Mouse (Mus musculus) stomach, embryonic 15.5 days (tissue): ENCODE measurements around the gene Gm28308. TPM values are rescaled to one million over a fixed set of nuclear protein-coding genes. Genes with fewer than 3 reads are reported as not detected.

ENCODE experiments used
- ATAC-seq: fragments of 200-750 bp; cut with Nextera tagmentation; 2 replicates; pipeline ENCODE4 v1.8.0; 2017; ENCODE audit warnings: low read depth, moderate number of reproducible peaks, moderate TSS enrichment; ENCODE audit not compliant: insufficient read depth, low FRiP score
- H3K27ac ChIP-seq: fragments of 300-500 bp; sonication (generic); 2 replicates; pipeline ENCODE4 v1.5.1; 2015; ENCODE audit warnings: mild to moderate bottlenecking, inconsistent platforms
- H3K27me3 ChIP-seq: fragments of 300-500 bp; sonication (generic); replicated peaks from 2 replicates; pipeline ENCODE4 v1.6.1; 2015; ENCODE audit warnings: inconsistent platforms
- H3K36me3 ChIP-seq: fragments of 300-500 bp; sonication (generic); 2 replicates; pipeline ENCODE4 v1.6.1; 2015; ENCODE audit warnings: inconsistent platforms
- H3K4me1 ChIP-seq: fragments of 300-500 bp; sonication (generic); 2 replicates; pipeline ENCODE4 v1.6.1; 2015; ENCODE audit warnings: inconsistent platforms
- H3K4me2 ChIP-seq: fragments of 300-500 bp; sonication (generic); 2 replicates; pipeline ENCODE4 v1.6.1; 2015; ENCODE audit warnings: mild to moderate bottlenecking, inconsistent platforms
- H3K4me3 ChIP-seq: fragments of 300-500 bp; sonication (generic); replicated peaks from 2 replicates; pipeline ENCODE4 v1.5.1; 2015; ENCODE audit warnings: inconsistent platforms
- H3K9ac ChIP-seq: fragments of 300-500 bp; sonication (generic); 2 replicates; pipeline ENCODE4 v1.6.1; 2015; ENCODE audit warnings: inconsistent platforms
- H3K9me3 ChIP-seq: fragments of 300-500 bp; sonication (generic); 2 replicates; pipeline ENCODE4 v1.6.1; 2016; ENCODE audit warnings: inconsistent platforms
- WGBS: fragments of 180-500 bp; shearing (Covaris S2); methylation state at CpG from one replicate; pipeline ENCODE4 v1.1.7; 2015; 5-methylcytosine and 5-hydroxymethylcytosine counted together
- polyA plus RNA-seq: library from polyadenylated mRNA; unstranded; fragments of >200 nt; fragmentation: Nextera tagmentation; extraction: Ambion mirVana; gene quantifications from 2 replicates; pipeline ENCODE4 v1.2.1, GENCODE M21; 2015

Gm28308 gene
- polyA plus RNA-seq: not detected in 2 replicates

DNA sequence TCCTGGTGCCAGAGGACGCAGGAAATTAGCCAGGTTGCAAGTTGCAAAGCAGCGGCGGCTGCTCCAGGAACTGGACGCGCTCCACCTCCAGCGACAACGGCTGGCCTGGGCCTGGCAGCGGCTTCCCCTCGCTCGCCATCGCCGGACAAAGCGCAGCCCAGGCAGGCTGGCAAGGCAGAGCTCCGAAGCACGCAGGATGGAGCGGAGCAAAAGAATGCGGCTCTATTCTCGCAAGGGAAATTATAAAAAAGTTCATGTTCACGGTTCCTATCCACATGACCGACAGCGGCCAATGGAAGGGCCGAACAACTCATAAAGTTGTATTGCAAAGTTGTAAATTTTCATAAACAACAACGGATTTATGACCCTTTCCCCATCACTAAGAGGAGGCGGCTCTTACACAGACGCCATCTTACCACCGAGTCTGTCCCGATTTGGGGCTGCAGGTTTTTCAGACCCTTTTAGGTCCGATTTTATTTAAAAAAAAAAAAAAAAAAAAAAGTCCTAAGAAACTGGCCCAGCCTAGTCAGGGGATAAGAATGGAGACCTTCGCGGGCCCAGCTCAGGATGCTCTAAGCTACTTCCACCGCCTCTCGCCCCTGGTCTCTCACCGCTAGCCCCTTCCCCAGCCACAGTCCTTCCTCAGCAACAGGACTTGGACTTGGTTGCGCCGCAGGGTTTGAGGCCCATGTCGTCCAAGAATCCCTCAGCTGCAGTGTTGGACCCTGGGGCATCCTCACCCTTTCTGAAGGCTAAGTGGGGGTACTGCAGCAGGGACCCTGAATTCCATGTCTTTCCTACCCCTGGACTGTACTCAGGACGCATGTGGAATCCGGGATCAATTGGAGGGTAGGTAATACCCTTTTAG, at the start of gene Gm28308, which contains the start of gene Hoxa3:
TSS of gene Gm28308 (minus strand) at position 221 of the 868 bp plus-strand sequence.
TSS of gene Hoxa3 (minus strand) at position 218 of the 868 bp plus-strand sequence.
- Histone ChIP-seq H3K27ac (peak within 1 kb of the TSS; percentile 70), H3K9ac (peak within 1 kb of the TSS; percentile 35), H3K4me2 (peak within 1 kb of the TSS; percentile 50), H3K9me3 (no peaks in the 10 kb centered on the region), H3K27me3 (peaks cover 88% of the 10 kb centered on the region), H3K36me3 (no peaks in the 10 kb centered on the region), H3K4me3 (peak within 1 kb of the TSS; percentile 43), H3K4me1 (peaks cover 25% of the 10 kb centered on the region)
- WGBS: 10% methylated on average over 38 of the region's 38 CpGs
- ATAC-seq: no peak

DNA sequence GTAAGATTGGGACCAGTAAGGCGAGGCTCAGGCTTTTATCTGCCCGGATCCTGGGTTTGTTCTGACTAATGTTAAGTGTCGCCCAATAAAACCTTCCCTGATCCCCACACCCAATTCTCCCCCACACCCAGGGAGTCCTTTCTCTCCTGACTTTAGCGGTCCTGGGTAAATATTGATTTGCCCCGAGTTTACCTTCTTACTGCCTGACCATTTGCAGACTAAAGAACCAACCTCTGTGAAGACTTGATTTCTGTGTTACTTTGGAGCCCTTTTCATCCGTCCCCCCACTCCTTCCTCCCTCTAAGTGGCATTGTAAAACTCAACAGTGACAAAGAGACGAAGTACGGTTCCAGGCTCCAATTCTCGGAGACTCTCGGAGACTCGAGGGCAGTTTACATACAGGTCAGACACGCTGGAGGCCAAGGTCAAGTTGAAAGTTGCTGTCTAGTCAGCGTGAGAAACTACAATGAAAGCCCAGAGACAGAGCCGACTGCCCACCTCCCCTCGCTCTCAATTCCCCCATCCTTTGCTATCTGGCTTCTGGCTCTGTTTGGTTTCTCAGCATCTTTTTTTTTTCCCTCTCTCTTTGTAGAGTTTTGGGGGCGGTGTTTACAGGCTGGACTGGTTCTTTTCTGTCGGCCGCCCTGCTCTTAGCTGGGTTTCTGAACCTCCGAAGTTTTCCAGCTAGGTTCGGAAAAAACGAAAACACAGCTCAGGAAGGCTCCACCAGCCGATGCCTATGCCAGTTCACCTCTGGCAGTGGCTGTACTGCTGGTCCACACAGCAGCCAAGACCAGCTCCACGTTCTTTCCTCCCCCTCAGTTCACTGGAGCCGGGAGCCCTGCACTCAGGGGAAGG, 49.6 kb upstream of the Gm28308 start:
- no peak overlapping the region for H3K4me3 ChIP-seq
- H3K4me2 ChIP-seq: no peak overlapping the region
- H3K36me3 ChIP-seq: no peaks in the 10 kb centered on the region
- no peak overlapping the region for H3K9ac ChIP-seq
- H3K4me1 ChIP-seq: peaks cover 12% of the 10 kb centered on the region
- WGBS: 2% methylated on average over 24 of the region's 24 CpGs
- H3K27ac ChIP-seq: no peak overlapping the region
- ATAC-seq: no peak
- no peaks in the 10 kb centered on the region for H3K9me3 ChIP-seq
- peaks cover 88% of the 10 kb centered on the region for H3K27me3 ChIP-seq

DNA sequence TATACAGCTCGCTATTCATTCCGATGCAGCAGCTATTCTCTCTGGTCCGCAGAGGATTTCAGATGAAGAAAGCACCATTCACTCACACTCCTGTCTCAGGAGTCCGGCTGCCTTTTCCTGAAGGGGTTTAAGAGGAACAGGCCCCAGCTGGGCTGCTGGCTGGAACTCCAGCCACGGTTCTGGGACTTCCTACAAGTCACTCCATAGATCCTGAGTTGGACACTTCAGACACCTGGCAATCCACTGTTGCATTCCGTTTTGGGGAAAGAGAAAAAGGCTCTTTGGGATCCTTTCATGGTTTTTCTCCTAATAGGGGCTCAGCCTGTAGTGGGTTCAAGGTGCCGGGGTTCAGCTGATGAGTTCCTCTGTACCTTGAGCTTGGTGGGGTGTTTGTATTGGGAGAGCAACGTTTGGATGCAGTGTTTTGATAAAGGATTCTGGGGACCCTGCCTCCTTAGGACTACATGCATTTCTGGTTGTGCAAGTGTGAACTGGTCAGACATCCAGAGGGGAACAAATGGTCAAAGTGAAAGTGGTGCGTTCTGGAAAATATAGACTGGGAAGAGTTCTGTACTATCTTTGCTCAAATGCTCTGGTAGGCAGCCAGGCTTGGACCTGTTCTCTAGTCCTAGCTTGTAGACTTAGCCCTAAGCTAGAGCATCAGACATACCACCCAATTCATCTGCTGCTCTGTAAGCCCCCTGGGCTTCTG, 48.8 kb upstream of the Gm28308 start:
- no peak for ATAC-seq
- Histone ChIP-seq H3K36me3 (no peaks in the 10 kb centered on the region), H3K4me3 (no peak overlapping the region), H3K4me2 (no peak overlapping the region), H3K4me1 (peaks cover 12% of the 10 kb centered on the region), H3K9me3 (no peaks in the 10 kb centered on the region), H3K9ac (no peak overlapping the region), H3K27ac (no peak overlapping the region), H3K27me3 (peaks cover 86% of the 10 kb centered on the region)
- 3% methylated on average over 9 of the region's 9 CpGs for WGBS

DNA sequence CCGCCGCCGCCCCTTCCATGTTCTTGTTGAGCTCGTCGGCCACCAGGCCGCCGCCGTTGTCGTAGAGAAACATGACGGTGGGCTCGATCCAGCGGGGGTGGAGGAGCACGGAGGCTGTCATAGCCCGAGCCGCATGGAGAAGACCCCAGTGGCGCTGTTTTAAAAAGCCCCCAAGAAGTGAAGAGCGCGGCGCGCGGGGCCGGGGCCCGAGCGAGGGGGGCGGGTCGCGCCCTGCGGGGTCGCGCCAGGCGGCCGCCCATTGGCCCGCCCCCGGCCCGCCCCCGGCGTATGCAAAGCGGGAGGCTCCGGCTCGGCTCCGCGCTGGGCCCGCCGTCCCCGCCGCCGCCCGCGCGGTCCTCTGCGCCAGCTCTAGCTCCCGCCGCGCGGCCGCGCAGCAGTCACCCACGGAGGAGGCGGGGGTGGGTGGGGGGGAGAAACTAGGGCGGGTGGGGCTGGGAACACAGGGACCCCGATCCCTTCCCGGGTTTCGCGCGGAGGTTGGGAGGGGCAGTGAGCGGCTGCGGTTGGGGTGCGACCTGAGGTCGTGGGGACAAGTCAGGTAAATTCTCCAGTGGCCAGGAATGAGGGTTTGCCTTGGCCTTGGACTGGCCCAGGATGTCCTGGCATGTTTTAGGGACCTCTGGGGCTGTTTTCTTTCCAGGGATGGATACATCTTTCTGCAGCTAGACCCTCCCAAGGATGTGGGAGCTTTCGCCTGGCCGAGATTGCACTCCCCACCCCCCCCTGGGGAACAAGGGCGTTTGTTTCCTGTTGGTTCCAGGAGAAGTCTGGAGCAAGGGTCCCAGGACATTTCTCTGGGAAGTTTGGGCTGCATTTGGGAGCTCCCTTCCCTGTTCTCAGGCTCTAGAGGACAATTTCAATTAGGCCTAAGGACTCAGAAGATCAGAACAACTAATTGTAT, 47.8 kb upstream of the Gm28308 start, which contains the start of gene Hoxa13:
TSS of gene Hoxa13 (minus strand) at position 227 of the 922 bp plus-strand sequence.
- peak within 1 kb of the TSS; percentile 40 for H3K4me3 ChIP-seq
- WGBS: under 1% methylated on average over 36 of the region's 72 CpGs
- ATAC-seq: 0 out of 2 replicates have a peak, but pooled peaks have one; percentile 58
- no peaks in the 10 kb centered on the region for H3K36me3 ChIP-seq
- peaks cover 12% of the 10 kb centered on the region for H3K4me1 ChIP-seq
- peak within 1 kb of the TSS; percentile 74 for H3K4me2 ChIP-seq
- H3K27ac ChIP-seq: no peak within 1 kb of the TSS
- no peak within 1 kb of the TSS for H3K9ac ChIP-seq
- H3K9me3 ChIP-seq: no peaks in the 10 kb centered on the region
- peaks cover 84% of the 10 kb centered on the region for H3K27me3 ChIP-seq

DNA sequence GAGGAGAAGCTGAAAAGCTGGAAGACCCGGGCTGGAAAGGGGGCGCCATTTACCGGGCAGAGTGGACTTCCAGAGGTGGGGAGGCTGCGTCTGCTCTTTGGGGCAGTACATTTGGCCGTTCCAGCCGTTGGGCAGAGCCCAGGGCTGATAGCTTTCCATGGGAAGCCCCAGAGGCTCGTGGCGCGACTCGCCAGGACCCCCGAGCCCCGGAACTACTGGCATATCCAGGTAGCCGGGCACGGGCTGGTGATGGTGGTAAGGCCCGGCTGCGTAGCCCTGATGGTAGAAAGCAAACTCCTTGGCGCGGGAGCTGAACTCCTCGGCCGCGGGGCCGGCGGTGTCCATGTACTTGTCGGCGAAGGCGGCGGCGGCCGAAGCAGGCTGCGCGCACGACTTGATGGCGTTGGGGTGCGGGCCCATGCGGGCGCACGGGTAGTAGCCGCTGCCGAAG, 46.7 kb upstream of the Gm28308 start:
- peak overlapping the region; percentile 40 for H3K4me3 ChIP-seq
- no peaks in the 10 kb centered on the region for H3K9me3 ChIP-seq
- 1% methylated on average over 39 of the region's 39 CpGs for WGBS
- H3K27me3 ChIP-seq: peaks cover 81% of the 10 kb centered on the region
- peaks cover 12% of the 10 kb centered on the region for H3K4me1 ChIP-seq
- no peak overlapping the region for H3K27ac ChIP-seq
- no peak for ATAC-seq
- H3K4me2 ChIP-seq: peak overlapping the region; percentile 74
- no peaks in the 10 kb centered on the region for H3K36me3 ChIP-seq
- H3K9ac ChIP-seq: no peak overlapping the region

DNA sequence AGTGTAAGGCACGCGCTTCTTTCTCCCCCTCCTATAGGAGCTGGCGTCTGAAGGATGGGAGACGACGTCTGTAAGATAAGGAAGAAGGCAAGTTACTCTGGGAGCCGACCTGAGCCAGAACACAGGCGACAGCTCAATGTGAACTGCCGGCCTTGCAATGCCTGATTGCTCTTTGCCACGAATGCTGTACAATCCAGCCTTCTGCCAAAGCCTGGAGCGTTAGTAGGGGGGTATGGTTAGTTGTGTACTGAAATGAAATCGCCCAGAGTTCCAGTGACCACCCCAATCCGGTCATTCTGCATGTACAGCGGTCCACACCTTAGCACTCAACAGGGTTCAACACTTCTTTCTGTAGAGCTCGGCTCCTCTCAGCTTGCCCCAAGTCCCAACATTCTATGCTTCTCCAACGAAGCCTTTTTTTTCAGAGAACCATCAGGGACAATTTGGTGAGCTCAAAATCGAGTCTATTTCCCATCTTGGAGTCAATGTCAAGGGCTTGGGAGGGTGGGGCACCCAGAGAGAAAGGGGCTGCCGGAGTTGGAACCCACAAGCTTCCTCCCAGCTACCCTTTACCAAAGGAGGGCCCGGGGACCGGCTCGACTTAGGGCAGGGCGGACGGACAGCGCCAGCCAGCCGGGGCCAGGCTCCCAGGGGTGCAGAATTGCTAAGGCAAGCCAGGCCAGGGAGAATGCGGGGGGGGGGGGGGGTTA, 46.1 kb upstream of the Gm28308 start:
- Histone ChIP-seq H3K4me3 (no peak overlapping the region), H3K9me3 (no peaks in the 10 kb centered on the region), H3K27ac (no peak overlapping the region), H3K4me2 (no peak overlapping the region), H3K27me3 (peaks cover 78% of the 10 kb centered on the region), H3K9ac (no peak overlapping the region), H3K4me1 (peaks cover 12% of the 10 kb centered on the region), H3K36me3 (no peaks in the 10 kb centered on the region)
- WGBS: under 1% methylated on average over 24 of the region's 25 CpGs
- ATAC-seq: no peak

DNA sequence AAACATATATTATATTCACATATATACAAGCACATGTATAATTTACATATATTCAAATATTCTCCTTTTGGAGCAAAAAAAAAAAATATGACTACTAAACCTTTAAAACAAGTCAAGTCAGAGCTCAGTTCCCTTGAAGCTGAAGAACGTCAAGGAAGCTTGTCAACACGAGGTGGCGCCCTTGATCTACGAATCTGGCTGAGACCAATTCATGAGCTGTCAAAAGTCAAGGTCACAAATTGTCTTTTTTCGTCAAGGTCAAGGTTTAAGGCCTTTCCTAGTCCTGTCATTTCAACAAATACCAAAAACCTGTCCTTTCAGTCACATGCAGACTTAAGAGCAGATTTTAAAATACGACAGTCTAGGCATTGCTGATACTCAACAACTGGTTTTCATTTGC, 43.8 kb upstream of the Gm28308 start:
- Histone ChIP-seq H3K9me3 (no peaks in the 10 kb centered on the region), H3K4me3 (no peak overlapping the region), H3K27me3 (peaks cover 78% of the 10 kb centered on the region), H3K4me2 (no peak overlapping the region), H3K4me1 (peaks cover 17% of the 10 kb centered on the region), H3K36me3 (no peaks in the 10 kb centered on the region), H3K27ac (no peak overlapping the region), H3K9ac (no peak overlapping the region)
- WGBS: 0% methylated on average over 6 of the region's 6 CpGs
- ATAC-seq: no peak

DNA sequence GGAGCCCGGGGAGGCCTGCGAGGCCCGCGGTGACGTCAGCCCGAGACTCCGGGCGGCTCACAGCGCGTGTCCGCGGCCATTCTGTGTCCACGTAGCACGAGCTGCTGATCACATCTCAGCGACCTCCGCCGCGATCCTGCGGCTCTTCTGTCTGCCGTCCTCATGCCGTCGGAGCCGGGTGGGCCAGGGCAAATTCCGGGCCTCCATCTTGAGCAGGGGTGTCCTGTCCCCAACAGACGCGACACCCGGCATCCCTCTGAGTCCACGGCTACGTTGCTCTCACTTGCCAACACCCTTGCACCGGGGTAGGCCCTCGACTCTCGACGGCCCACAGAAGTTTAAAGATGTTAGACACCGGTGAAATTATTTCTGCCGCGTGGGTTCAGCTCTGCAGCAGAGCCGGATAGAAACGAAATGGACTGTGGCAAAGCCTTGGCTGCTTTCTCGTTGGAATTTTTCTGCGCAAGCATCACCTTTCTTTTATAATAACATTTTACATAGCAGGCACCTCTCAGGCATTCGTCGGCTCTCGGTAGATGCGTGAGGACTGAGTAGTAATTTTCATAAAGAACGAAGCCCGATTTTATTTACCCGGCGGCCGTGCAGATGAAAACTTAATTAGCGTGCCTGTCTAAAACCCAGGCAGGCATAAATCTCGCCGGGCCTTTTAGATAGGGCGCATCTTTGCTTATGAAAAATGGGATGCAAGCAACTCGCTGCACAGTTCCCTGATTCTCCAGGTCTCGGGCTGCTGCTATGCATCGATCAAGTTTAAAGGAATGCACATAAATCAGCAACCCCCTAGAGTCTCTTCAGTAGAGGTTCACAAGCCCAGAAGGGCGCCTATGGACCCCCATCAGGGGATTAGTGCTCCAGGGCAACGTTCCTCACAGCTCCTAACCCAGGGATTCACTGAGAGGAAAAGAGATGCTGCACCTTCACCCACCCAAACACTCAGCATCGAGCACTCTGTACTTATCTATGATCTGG, 40.7 kb upstream of the Gm28308 start:
- Histone ChIP-seq H3K27ac (no peak overlapping the region), H3K4me1 (peaks cover 4% of the 10 kb centered on the region; the same call in 1 of the 2 replicates), H3K4me2 (peak overlapping the region; percentile 11; the same call in 1 of the 2 replicates), H3K9me3 (no peaks in the 10 kb centered on the region), H3K36me3 (no peaks in the 10 kb centered on the region), H3K4me3 (no peak overlapping the region), H3K27me3 (peaks cover 82% of the 10 kb centered on the region), H3K9ac (no peak overlapping the region)
- no peak for ATAC-seq
- 1% methylated on average over 59 of the region's 59 CpGs for WGBS

DNA sequence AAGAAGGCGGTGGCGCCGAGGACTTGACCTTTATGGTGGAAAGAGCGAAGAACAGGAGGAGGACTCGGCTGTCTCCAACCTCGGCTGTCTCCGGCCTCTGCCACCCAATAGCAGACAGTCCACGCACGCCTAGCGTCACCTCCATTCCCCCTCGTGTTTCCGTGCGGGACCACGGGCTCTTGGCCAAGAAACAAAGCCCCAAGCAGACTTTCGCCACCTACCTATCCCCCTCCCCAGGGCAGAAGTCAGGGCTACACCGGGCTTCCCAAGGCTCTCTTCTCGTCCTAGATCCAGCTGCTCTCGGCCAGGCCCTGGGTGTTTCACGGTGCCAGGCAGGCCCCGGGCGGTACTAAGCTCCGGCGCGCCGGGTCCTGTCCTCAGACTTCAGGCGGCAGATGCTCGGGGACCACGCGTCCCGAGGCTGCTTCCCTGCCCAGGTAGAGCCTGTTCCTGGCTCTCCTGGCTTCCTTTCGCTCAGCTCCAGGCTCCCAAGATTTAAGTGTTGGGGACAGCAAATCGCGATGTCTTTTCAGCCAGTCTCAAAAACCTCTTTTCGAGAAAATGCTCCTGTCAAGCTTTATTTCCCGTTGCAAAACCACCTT, 39.7 kb upstream of the Gm28308 start:
- H3K9me3 ChIP-seq: no peaks in the 10 kb centered on the region
- no peak for ATAC-seq
- no peaks in the 10 kb centered on the region for H3K36me3 ChIP-seq
- no peak overlapping the region for H3K4me2 ChIP-seq
- no peak overlapping the region for H3K4me3 ChIP-seq
- WGBS: 1% methylated on average over 35 of the region's 35 CpGs
- peaks cover 4% of the 10 kb centered on the region; the same call in 1 of the 2 replicates for H3K4me1 ChIP-seq
- peaks cover 82% of the 10 kb centered on the region for H3K27me3 ChIP-seq
- no peak overlapping the region for H3K9ac ChIP-seq
- no peak overlapping the region for H3K27ac ChIP-seq
